Mouse (Mus musculus) thymus, postnatal 14 days (tissue): ENCODE results near the gene Alkbh5.
"Not testable (repeated sequence)": the region's sequence is repeated elsewhere in the genome, so short reads cannot be mapped to it uniquely, and the experiment has no call there.

Source experiments
- DNase-seq: peaks from one replicate; pipeline ENCODE4 v3.0.0; 2021

Alkbh5 gene

DNA sequence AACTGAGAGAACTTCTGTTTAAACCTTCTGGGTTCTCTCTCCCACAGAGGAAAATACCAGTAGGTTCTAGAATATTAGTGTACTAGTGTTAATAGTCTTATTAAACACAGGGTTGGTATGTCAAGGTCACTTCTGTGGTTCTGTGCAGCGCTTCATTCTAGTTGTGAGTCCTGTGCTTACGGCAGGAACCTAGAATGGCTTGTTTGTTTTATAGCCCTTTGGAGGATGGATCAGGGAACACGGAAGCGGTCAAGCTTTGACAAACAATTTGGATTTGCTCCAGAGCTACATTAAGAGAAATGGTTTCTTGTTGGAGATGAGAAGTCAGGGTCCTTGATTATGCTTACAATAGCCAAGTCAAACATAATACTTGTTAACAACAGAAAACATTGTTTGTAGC, 9.3 kb downstream of the Alkbh5 start:
- DNase-seq = no peak

DNA sequence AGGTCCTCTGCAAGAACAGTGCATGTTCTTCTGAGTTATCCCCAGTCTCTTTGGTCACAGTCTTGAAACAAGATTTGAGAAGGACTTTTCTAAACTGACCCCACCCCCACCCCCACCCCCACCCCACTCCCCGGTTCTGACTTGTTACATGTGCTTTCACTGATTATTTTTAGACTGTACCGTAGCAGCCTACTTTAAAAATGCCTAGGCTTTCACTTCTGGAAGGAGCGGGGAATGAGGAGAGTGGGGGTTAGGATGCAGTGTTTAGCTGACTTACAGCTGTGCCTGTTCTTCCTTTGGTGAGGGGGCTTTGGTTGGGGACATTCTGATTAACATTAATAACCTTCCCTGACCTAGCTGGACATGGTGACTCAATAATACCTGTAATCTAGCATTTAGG, 11.9 kb downstream of the Alkbh5 start:
- no peak for DNase-seq

DNA sequence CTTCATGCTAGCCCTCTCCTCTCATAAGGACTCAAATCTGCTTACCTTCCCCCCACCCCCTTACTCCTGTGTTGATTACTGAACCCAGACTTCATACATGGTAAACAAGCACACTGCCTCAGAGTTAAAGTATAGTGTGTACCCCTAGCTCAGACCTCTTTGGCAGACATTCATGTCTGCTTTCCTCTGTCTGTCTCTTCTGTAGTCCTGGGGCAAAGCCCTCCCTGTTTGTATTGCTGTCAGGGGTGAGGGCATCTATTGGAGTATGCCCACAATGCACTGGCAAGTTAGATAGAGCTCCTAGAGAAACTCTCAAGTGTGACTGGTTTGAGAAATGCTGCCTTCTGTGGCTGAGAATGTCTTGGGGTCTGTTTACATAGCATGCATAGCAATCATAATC, 16.9 kb downstream of the Alkbh5 start:
- DNase-seq = no peak

DNA sequence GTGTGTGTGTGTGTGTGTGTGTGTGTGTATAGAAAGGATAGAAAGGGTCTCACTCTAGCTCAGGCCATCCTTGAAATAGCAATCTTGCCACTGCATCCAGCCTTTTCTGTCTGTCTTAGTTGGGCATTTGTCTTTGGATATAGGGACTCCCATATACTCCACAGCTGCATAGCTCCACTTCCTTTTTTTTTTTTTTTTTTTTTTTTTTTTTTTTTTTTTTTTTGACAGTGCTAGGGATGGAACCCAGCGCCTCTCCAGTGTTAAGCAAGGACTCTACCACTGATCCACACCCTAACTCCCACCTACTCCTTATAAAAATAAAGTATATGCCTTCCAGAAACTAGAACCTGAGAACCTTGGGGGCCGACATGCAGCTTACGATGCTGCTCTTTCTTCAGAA, 21.5 kb downstream of the Alkbh5 start:
- no peak for DNase-seq

DNA sequence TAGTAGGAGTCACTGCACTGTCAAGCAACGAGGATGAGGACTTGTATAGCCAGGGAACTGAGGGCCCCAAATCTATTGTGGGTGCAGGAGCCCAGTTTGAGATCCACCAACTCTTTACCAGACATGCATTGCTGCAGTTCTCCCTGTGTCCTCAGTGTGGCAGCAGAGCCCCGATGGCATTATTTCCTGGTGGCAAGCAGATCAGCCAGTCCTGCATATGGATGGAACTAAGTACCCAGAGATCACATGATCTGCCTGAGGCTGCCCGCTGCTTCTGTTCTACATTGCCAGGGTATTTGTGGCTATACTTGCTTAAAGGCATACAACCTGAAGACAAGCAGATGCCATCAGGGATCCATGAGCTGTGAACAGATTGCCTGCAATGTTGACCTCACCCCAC, 23.2 kb downstream of the Alkbh5 start:
- DNase-seq = peak; percentile 61

DNA sequence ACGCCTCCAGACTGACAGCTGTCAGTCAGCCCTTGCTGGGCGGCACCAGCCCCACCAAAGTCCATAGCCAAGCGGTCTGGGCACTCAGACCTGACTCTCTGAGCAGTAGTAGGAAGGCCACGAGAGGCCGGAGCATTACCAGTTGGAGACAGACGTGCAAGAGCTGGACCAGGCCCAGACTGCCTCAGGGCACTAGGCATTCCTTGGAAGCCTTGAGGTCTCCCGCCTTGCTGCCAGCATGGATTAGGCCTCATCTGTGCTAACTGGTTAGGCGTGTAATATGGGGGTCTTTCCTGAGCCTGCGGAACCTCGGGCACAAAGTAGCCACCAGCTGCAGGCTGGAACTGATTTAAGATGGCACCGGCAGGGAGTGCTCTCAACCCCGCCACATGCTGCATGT, 37.8 kb downstream of the Alkbh5 start:
- not testable (repeated sequence) for DNase-seq
